Comparison of ENCODE assay signal across 8 mouse cellular contexts in genomic region chr2:117123701-117124100, GRCm38 (mm10). TPM values are rescaled to one million over a fixed set of nuclear protein-coding genes. Genes with fewer than 3 reads are reported as not detected.
DNase-seq lines count a peak whose midpoint lies in the region; ATAC-seq and TF ChIP-seq lines count a peak whose summit lies in the region.

No protein-coding gene starts in this region.

- no peak for ATAC-seq in lung, embryonic 14.5 days (ENCODE audit: insufficient read depth)
- ATAC-seq in forebrain, embryonic 12.5 days (ENCODE audit: low FRiP score): no peak
- no peak for ATAC-seq in limb, embryonic 12.5 days (ENCODE audit: insufficient number of reproducible peaks, insufficient read depth, low FRiP score, low TSS enrichment, low read depth)
- ATAC-seq in neural tube, embryonic 15.5 days (ENCODE audit: low FRiP score): no peak

- H3K27ac ChIP-seq in lung, embryonic 14.5 days (ENCODE audit: low read depth): no peak overlapping the region
- no peak overlapping the region for H3K27ac ChIP-seq in forebrain, embryonic 12.5 days
- no peak overlapping the region for H3K27ac ChIP-seq in limb, embryonic 12.5 days
- no peak overlapping the region for H3K27ac ChIP-seq in neural tube, embryonic 15.5 days (replicated peaks)

- H3K9me3 ChIP-seq in lung, embryonic 14.5 days (ENCODE audit: low read depth, low read length): no peaks in the 10 kb centered on the region
- H3K9me3 ChIP-seq in forebrain, embryonic 12.5 days: no peaks in the 10 kb centered on the region
- no peaks in the 10 kb centered on the region for H3K9me3 ChIP-seq in limb, embryonic 12.5 days
- H3K9me3 ChIP-seq in neural tube, embryonic 15.5 days (replicated peaks): no peaks in the 10 kb centered on the region

- H3K36me3 ChIP-seq in lung, embryonic 14.5 days (ENCODE audit: insufficient read depth): no peaks in the 10 kb centered on the region
- no peaks in the 10 kb centered on the region for H3K36me3 ChIP-seq in forebrain, embryonic 12.5 days (replicated peaks)
- H3K36me3 ChIP-seq in limb, embryonic 12.5 days: peaks cover 4% of the 10 kb centered on the region; the same call in 1 of the 2 replicates
- H3K36me3 ChIP-seq in neural tube, embryonic 15.5 days: no peaks in the 10 kb centered on the region

- no peak for TF ChIP-seq CTCF in lung, embryonic 14.5 days (IDR thresholded peaks at IDR 0.05; ENCODE audit: low read depth)

- no peaks in the 10 kb centered on the region for H3K27me3 ChIP-seq in lung, embryonic 14.5 days (ENCODE audit: insufficient read depth, low read length)
- no peaks in the 10 kb centered on the region for H3K27me3 ChIP-seq in forebrain, embryonic 12.5 days
- H3K27me3 ChIP-seq in limb, embryonic 12.5 days: no peaks in the 10 kb centered on the region
- no peaks in the 10 kb centered on the region for H3K27me3 ChIP-seq in neural tube, embryonic 15.5 days (replicated peaks)

- H3K9ac ChIP-seq in lung, embryonic 14.5 days: peak overlapping the region; percentile 35; the same call in 1 of the 2 replicates
- H3K9ac ChIP-seq in forebrain, embryonic 12.5 days: peak overlapping the region; percentile 21; the same call in 1 of the 2 replicates
- H3K9ac ChIP-seq in limb, embryonic 12.5 days (replicated peaks): no peak overlapping the region
- H3K9ac ChIP-seq in neural tube, embryonic 15.5 days (replicated peaks): no peak overlapping the region

- DNase-seq in lung, embryonic 14.5 days: no peak
- DNase-seq in lung, postnatal 36 days: no peak
- no peak for DNase-seq in adrenal gland, postnatal 4 days (ENCODE audit: low spot score in 2 of 2)
- DNase-seq in B cell, adult 2 months: no peak
- DNase-seq in cerebellum, adult 11 months: no peak

- H3K4me2 ChIP-seq in lung, embryonic 14.5 days: peak overlapping the region; percentile 77
- peak overlapping the region; percentile 70 for H3K4me2 ChIP-seq in forebrain, embryonic 12.5 days
- H3K4me2 ChIP-seq in limb, embryonic 12.5 days: peak overlapping the region; percentile 76
- peak overlapping the region; percentile 69 for H3K4me2 ChIP-seq in neural tube, embryonic 15.5 days

- H3K4me3 ChIP-seq in lung, embryonic 14.5 days (ENCODE audit: low read depth, low read length): peak overlapping the region; percentile 100
- peak overlapping the region; percentile 22 for H3K4me3 ChIP-seq in forebrain, embryonic 12.5 days (replicated peaks)
- H3K4me3 ChIP-seq in limb, embryonic 12.5 days (replicated peaks): peak overlapping the region; percentile 19
- peak overlapping the region; percentile 31 for H3K4me3 ChIP-seq in neural tube, embryonic 15.5 days (replicated peaks)

- peaks cover 5% of the 10 kb centered on the region; the same call in 1 of the 2 replicates for H3K4me1 ChIP-seq in lung, embryonic 14.5 days (ENCODE audit: insufficient read depth)
- H3K4me1 ChIP-seq in forebrain, embryonic 12.5 days: peaks cover 13% of the 10 kb centered on the region
- peaks cover 21% of the 10 kb centered on the region for H3K4me1 ChIP-seq in limb, embryonic 12.5 days (replicated peaks)
- peaks cover 29% of the 10 kb centered on the region for H3K4me1 ChIP-seq in neural tube, embryonic 15.5 days

- 14% methylated on average over 3 of the region's 3 CpGs for WGBS in lung, embryonic 14.5 days
- 43% methylated on average over 3 of the region's 3 CpGs for WGBS in forebrain, embryonic 12.5 days
- 27% methylated on average over 3 of the region's 3 CpGs for WGBS in limb, embryonic 12.5 days
- WGBS in neural tube, embryonic 15.5 days: 30% methylated on average over 3 of the region's 3 CpGs

RNA-seq across cellular contexts. Expression of gene Spred1, which starts 2.5 kb away (rescaled TPM):
- 33.6 and 33.7 TPM in 2 replicates for polyA plus RNA-seq in lung, embryonic 14.5 days (2014; fragmentation: Nextera tagmentation; extraction: Ambion mirVana)
- 13.5 and 19.5 TPM in 2 replicates for polyA plus RNA-seq in forebrain, embryonic 12.5 days (2016; fragmentation: Nextera tagmentation; extraction: Ambion mirVana)
- polyA plus RNA-seq in limb, embryonic 12.5 days (2016; fragmentation: Nextera tagmentation; extraction: Ambion mirVana): 23.7 and 25.1 TPM in 2 replicates
- polyA plus RNA-seq in neural tube, embryonic 15.5 days (2015; fragmentation: Nextera tagmentation; extraction: Ambion mirVana): 11.2 and 13.3 TPM in 2 replicates
- 10 to 100 TPM; 92.8 to 98.8 TPM for total RNA-seq in adrenal gland, postnatal 4 days (2021)

Comparison
In these comparisons a context has a peak if more than half of its experiments do, and no peak if none do; other contexts are left out.
1. H3K4me3 ChIP-seq: peak in every context shown above with its lines; median percentile 100 in lung, embryonic 14.5 days; 31 in neural tube, embryonic 15.5 days; 22 in forebrain, embryonic 12.5 days; 19 in limb, embryonic 12.5 days.
2. H3K9ac ChIP-seq: peak in lung, embryonic 14.5 days (single experiment) and forebrain, embryonic 12.5 days (single experiment); none in limb, embryonic 12.5 days (single experiment) and neural tube, embryonic 15.5 days (single experiment).
3. Peak in every context shown above with its lines, with median percentiles within 50 percentile points of each other: H3K4me2 ChIP-seq.